Mouse (Mus musculus) cerebral cortex, adult 2 months (tissue): ENCODE results near the gene Nrxn3.

ENCODE experiments used
- WGBS: fragments of 180-500 bp; shearing (Covaris S2); methylation state at CpG from one replicate; pipeline ENCODE4 v1.1.7; 2018; 5-methylcytosine and 5-hydroxymethylcytosine counted together

Nrxn3 gene

GRCm38 (mm10) chr12:89830350-89830749 is 1107.7 kb downstream of the Nrxn3 start:
- 89% methylated on average over 5 of the region's 5 CpGs for WGBS

DNA sequence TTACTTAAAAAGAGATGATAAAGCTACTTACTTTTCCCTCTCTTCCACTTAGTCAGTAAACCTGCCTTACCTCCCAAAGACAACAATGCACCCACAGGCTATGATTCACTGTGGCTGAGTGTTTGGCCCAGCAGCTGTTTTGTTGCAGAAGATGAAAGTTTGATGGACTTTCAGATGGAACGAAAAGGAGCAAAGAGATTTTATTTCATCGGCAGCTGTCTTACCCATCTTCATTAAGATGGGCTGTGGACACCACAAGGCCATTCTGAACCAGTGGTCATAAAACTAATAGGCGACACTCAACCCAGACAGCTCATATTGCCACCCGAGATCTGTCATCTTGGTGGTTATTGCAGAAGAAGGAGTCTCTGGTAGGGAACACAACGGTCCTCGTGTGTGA is 1108.6 kb downstream of the Nrxn3 start:
- 90% methylated on average over 6 of the region's 6 CpGs for WGBS

- WGBS, result 72% methylated on average over 3 of the region's 3 CpGs
These were observed 1113.6 kb downstream of the Nrxn3 start for GRCm38 (mm10) chr12:89836271-89836670.

GRCm38 (mm10) chr12:89842861-89843260 is 1120.2 kb downstream of the Nrxn3 start:
- WGBS, result 98% methylated on average over 1 of the region's 1 CpGs

- 59% methylated on average over 1 of the region's 1 CpGs for WGBS
These were observed 1125.4 kb downstream of the Nrxn3 start for GRCm38 (mm10) chr12:89848116-89848515.

GRCm38 (mm10) chr12:89854355-89854754 is 1131.7 kb downstream of the Nrxn3 start:
- WGBS, result 33% methylated on average over 4 of the region's 4 CpGs

DNA sequence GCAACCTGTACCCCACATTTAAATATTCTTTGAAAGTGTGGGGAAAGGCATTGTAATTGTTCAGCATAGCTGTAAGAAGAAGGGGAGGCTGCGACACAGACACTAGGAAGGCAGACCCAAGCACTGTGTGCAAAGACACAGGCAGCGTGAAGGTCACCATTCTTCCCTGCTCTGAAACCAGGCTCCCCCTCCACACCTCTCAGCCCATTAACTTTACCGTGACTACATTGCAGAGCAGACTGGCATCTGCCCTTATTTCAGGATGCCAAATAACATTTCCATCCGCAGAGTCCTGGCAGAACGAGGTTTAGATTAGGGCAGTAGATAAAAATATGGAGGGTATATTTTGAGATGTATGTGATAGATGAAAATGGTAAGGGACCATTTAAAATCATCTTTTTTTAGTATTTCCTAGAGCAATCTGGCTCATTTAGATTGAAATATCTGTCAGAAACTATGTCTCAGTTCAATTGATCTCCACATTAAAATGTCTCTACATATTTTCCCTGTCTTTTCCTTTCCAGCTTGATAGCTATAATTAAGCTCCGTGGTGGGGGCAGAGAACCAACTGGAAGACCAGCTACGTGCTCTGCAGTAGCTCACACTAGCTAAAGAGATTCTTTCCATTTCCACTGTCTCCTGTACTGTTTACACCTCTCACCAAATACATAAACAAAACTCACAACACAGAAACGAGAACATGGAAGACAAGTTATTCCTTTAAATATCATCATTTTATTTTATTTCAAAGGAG is 1160.1 kb downstream of the Nrxn3 start:
- WGBS, result 34% methylated on average over 8 of the region's 8 CpGs

- WGBS, result 62% methylated on average over 1 of the region's 1 CpGs
These were observed 1161.9 kb downstream of the Nrxn3 start for GRCm38 (mm10) chr12:89884576-89884975.

DNA sequence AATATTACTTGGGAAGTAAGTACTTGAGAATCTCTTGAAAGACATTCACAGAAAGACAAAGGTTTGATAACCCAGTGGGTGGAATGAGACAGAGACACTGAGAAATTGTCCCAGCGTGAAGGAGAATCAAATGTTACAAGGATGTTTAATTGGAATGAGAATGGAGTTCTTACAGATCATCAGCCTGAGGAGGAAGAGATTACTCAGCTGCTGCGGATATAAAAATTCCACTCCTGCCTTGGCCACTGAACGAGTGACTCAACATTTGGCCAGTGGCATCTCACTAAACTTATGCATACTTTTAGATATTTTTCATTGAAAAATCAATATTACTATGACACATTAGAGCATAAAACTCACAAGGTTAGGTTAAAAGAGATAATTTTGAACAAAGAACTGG is 1166.0 kb downstream of the Nrxn3 start:
- 59% methylated on average over 3 of the region's 3 CpGs for WGBS

GRCm38 (mm10) chr12:89896901-89897300 is 1174.2 kb downstream of the Nrxn3 start:
- WGBS, result 57% methylated on average over 2 of the region's 2 CpGs

DNA sequence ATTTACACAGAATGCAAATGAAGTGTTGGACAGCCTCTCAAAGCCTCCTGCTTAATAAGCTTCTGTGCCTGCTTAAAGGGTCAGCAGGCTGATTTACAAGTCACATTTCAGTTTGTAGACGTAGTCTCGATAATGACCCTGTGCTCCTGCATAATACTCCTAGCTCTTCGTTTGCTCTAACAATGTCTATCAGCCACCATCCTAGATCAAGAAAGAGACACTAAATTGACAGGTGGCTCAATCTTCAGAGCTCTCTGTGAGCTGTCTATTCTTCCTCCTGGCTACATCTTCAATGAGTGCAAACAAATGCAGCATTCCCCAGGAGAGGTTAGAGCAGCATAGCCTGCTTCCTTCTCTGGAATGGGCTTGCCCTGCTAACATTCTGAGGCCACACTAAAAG is 1186.9 kb downstream of the Nrxn3 start:
- WGBS, result 78% methylated on average over 3 of the region's 3 CpGs

DNA sequence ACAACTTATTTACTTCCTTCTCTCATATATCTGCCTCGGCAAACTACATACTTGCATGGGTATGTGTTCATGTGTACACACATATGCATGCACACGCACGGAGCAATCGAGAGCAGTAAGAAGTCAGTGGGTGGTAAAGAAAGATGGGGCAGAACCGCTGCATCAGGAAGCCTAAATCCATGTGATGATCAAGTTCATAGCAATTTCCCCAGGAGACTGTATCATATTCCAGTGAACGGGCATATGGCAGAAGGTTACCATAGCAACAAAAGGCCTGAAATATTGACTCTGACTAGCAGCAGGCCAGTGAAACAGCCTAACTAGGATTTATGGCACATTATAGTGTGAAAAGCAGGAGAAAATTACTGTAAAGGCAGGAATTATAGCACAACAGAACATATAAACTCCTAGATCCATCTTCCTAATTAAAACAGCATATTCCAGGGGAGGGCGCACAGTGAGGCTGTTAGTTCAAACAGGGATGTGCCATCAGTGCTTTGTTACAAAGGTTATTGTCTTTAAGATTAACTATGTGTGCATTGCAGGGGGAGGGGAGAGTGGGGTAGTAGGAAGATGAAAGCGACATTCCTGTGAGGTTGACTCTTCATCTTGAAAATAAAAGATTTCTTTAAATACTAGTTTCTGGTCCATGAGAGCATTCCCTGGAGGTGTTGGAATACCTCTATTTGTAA is 1195.6 kb downstream of the Nrxn3 start:
- WGBS, result 75% methylated on average over 8 of the region's 8 CpGs

DNA sequence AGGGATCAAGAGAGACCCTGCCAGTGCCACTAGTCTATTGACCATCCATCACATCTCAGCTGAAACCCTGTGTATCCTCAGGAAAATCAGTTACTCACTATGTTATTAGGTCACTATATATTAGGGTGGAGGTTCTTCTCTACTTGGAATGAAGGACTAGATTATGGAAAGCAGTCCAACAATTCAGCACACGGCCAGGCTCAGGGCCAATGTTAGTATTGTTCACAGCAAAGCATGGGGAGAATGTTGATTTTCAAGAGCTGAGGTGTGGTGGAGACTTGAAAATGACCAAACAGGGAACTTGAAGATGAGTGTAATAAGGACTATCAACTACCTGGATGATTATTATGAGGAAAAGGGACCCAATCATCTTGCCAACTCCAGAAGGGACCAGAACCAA is 1209.7 kb downstream of the Nrxn3 start:
- WGBS, result 88% methylated on average over 1 of the region's 1 CpGs

DNA sequence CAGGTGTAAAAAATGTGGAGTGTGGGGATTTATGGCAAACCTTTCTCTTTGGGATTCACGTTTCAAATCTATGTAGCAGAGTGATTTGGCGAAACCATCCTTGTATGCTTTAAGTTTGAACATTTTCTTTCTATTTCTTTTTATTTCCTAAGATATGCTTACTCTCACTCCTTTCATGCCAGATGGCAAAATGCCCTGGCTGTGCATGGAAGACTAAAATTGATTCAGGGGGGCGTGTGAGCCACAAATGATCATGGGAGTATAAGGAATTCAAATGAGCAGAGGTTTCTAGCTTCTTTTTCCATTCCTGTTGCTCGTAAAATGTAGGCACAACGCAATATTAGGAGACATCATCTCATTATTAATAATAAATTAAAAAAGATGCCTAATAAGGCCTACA is 1211.0 kb downstream of the Nrxn3 start:
- 40% methylated on average over 5 of the region's 5 CpGs for WGBS

GRCm38 (mm10) chr12:89940746-89941145 is 1218.1 kb downstream of the Nrxn3 start:
- WGBS, result 83% methylated on average over 2 of the region's 2 CpGs

DNA sequence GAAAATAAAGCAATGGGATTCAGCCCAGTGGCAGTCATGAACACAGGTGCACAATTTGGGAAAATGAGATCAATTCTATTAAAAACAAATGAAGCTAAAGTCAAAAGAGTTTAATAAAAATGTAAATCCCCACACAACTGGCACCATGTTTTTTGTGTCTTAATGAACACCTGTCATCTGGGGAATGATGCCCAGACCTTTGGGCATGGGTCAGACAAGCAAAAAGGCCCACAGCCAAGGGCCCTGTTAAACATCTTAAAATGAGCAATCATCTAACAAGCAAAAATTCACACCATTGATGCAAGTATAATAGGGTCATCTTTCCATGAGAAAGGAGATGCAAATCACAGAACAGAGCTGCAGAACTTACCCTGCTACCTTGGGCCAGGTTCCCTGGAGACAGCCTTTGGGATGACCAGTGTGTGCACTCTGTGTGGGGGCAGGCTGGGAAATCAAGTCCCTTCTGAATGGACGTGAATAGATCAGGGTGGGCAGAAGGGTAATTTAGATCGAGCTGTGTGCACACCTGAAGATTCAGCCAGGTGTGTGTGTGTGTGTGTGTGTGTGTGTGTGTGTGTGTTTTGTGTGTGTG is 1223.3 kb downstream of the Nrxn3 start:
- WGBS, result 75% methylated on average over 2 of the region's 2 CpGs

GRCm38 (mm10) chr12:89946522-89946921 is 1223.8 kb downstream of the Nrxn3 start:
- WGBS, result 71% methylated on average over 5 of the region's 5 CpGs

DNA sequence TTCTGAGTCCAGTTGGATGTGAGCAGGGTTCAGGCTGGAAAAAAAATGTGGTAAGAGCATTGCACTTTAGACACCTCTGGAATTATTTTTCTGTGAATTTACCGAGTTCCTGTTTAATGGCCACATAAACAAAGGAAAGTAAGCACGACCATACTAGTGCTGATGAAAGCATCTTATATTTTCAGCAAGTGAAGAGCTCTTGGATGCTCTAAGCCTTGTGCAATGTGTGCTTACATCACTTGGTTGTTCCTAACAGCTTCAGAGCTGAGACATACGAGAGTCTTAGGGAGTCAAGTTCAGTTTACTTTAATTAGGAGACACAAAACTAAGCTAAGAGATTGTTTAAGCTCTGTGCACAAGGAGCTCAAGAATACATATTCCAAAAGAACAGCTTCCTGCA is 1231.0 kb downstream of the Nrxn3 start:
- 55% methylated on average over 3 of the region's 3 CpGs for WGBS

DNA sequence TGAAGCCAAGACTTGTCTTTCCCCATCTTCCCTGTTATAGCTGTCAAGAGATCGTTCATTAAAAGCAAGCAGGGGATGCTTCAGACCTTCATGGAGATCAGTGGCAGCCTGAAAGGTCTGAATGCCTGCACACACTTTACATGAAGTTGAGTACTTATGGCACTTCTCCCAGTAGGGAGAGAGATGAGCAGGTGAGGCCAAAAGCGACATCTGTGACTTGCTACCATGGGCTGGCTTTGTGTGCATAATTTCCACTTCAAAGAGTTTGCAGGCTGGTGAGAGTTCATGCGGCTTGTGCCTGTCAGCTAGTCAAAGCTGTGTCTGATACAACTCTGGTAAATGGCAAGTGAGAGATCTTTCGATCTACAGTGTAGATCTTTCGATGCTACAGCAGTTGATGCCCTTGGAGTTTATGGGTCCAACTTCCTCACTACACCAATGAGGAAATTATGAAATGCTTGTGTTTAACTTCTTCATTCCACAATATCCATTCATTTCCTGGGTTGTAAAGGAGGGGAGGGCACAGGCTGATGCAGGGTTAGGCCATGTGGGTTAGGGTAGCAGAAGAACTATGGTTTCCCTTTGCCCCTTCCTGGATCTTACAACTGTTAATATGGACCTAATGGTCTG is 1231.9 kb downstream of the Nrxn3 start:
- WGBS, result 84% methylated on average over 5 of the region's 5 CpGs

GRCm38 (mm10) chr12:89963073-89963472 is 1240.4 kb downstream of the Nrxn3 start:
- 62% methylated on average over 1 of the region's 1 CpGs for WGBS

DNA sequence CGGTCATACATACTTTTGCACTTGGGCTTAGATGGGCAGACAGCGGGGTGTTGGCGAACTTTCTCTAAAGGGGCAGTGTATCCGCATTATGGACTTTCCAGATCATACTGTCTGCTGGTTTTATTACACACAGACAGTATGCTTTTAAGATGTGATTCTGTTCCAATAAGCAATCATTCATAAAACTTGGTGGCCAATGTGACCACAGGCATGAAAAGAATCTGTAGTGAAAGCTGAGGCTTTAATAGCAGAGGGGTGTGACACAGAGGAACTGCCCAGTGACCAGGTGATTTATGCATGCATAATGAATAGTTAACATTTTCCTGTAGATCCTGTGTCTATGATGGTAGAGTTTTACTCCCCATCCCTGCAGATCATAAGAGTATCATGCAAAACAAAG is 1254.0 kb downstream of the Nrxn3 start:
- WGBS, result 97% methylated on average over 4 of the region's 4 CpGs

DNA sequence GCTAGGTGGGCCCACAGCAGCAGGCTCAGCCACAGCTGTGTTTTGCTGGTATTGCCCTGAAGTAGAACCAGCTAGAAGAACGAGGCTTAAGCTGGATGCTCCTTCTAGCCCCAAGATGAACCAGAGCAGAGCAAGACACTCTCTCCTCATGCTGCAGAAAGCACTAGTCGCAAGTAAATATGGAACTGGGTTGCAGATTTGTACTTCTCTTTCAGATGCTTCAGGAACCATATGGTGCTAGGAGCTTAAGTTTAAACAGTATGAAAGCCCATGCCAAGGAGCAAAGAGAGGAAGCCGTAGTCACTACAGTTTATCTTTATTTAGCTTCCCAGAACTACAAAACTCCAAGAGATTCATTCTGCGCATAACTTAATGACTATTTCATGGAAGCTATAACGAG is 1254.8 kb downstream of the Nrxn3 start:
- 41% methylated on average over 5 of the region's 5 CpGs for WGBS

DNA sequence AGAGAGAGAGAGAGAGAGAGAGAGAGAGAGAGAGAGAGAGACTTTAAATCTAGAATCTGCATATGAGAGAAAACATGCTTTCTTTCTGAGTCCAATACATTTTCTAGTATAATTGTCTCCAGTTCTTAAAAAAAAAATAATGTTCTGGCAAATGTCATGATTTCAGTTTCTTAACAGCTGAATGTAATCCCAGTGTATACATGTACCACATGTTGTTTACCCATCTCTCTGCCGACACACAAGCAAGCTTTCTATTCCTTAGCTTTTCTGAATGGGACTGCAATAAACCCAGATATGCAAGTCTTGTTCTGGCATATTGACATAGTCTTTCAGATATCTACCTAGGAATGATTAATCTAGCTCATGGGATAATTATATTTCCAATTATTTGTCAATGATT is 1256.5 kb downstream of the Nrxn3 start:
- WGBS, result 72% methylated on average over 1 of the region's 1 CpGs
